Mouse (Mus musculus) CH12.LX (cell line): ENCODE measurements around the gene Kmt2a. TPM values are rescaled to one million over a fixed set of nuclear protein-coding genes. Genes with fewer than 3 reads are reported as not detected.
A peak's percentile ranks its signal among the peaks of the same experiment; 100 is the strongest.

Experiments used
- DNase-seq: peaks from one replicate; pipeline ENCODE4 v3.0.0-alpha.2; 2013; ENCODE audit errors: extremely low read depth
- H3K27ac ChIP-seq: 2 replicates; pipeline ENCODE4 v1.5.1; 2012; ENCODE audit warnings: low read depth, mild to moderate bottlenecking, control low read depth, moderate library complexity; ENCODE audit not compliant: insufficient read depth
- H3K27me3 ChIP-seq: replicated peaks from 2 replicates; pipeline ENCODE3; 2012; ENCODE audit warnings: inconsistent platforms
- H3K36me3 ChIP-seq, 2 experiments: replicated peaks in 1 of 2; 2 replicates each; pipeline versions ENCODE3 to v1.6.1; 2012; ENCODE audit warnings: inconsistent platforms in 1 of 2, low read length in 1 of 2, mild to moderate bottlenecking in 1 of 2, mixed read lengths in 1 of 2, moderate library complexity in 1 of 2; ENCODE audit not compliant: control insufficient read depth in 1 of 2, insufficient read depth in 1 of 2
- H3K4me1 ChIP-seq, 2 experiments: 2 replicates each; pipeline ENCODE4 v1.6.1; 2012; ENCODE audit warnings: inconsistent platforms in 1 of 2, moderate library complexity in 1 of 2; ENCODE audit not compliant: insufficient read depth in 2 of 2, control insufficient read depth in 1 of 2
- H3K4me2 ChIP-seq: 2 replicates; pipeline ENCODE4 v1.6.1; 2012; ENCODE audit warnings: low read depth, mild to moderate bottlenecking, control low read depth; ENCODE audit not compliant: poor library complexity, insufficient read depth, severe bottlenecking
- H3K4me3 ChIP-seq, 3 experiments: fragments of 150-350 bp in 1 of 3; sonication (generic) in 1 of 3; replicated peaks in 1 of 3; 2 replicates each; pipeline versions ENCODE3 to v1.5.1; 2011 to 2012; ENCODE audit warnings: low read depth in 2 of 3, low read length in 2 of 3, mild to moderate bottlenecking in 2 of 3, moderate library complexity in 2 of 3, control low read depth in 1 of 3, improper control_type of control experiment in 1 of 3, inconsistent platforms in 1 of 3, mixed read lengths in 1 of 3; ENCODE audit not compliant: poor library complexity in 1 of 3
- H3K79me2 ChIP-seq: replicated peaks from 2 replicates; pipeline ENCODE4 v1.6.1; 2012; ENCODE audit warnings: mild to moderate bottlenecking, moderate library complexity; ENCODE audit not compliant: control insufficient read depth, poor library complexity, insufficient read depth, severe bottlenecking; ENCODE audit errors: extremely low read depth
- H3K9ac ChIP-seq: 2 replicates; pipeline ENCODE4 v1.6.1; 2012; ENCODE audit warnings: low read depth, mild to moderate bottlenecking, control low read depth, moderate library complexity; ENCODE audit not compliant: insufficient read depth
- H3K9me3 ChIP-seq: replicated peaks from 2 replicates; pipeline ENCODE3; 2012; ENCODE audit warnings: low read length, inconsistent platforms, mixed read lengths
- BHLHE40 ChIP-seq: IDR thresholded peaks from 2 replicates; pipeline ENCODE4 v1.6.1; 2011; ENCODE audit warnings: mild to moderate bottlenecking, low read depth, low read length, improper control_type of control experiment
- CHD1 ChIP-seq: IDR thresholded peaks from 2 replicates; pipeline ENCODE4 v1.6.1; 2012; ENCODE audit warnings: low read depth, low read length, improper control_type of control experiment, inconsistent platforms
- CHD2 ChIP-seq: IDR thresholded peaks from 2 replicates; pipeline ENCODE4 v1.6.1; 2011; ENCODE audit warnings: low read length, improper control_type of control experiment
- CTCF ChIP-seq, 2 experiments: IDR thresholded peaks in 1 of 2; conservative IDR thresholded peaks in 1 of 2; 2 replicates each; pipeline ENCODE4 v1.5.1; 2011 to 2012; ENCODE audit warnings: low read depth in 2 of 2, low read length in 2 of 2, improper control_type of control experiment in 1 of 2, inconsistent platforms in 1 of 2, mild to moderate bottlenecking in 1 of 2, moderate library complexity in 1 of 2
- E2F4 ChIP-seq: IDR thresholded peaks from 2 replicates; pipeline ENCODE4 v1.6.1; 2011; ENCODE audit warnings: low read depth, low read length, improper control_type of control experiment; ENCODE audit not compliant: insufficient replicate concordance
- ELF1 ChIP-seq: IDR thresholded peaks from 2 replicates; pipeline ENCODE4 v1.6.1; 2014; ENCODE audit warnings: low read depth, mild to moderate bottlenecking, inconsistent platforms, low read length, improper control_type of control experiment
- EP300 ChIP-seq: IDR thresholded peaks from 2 replicates; pipeline ENCODE4 v1.6.1; 2011; ENCODE audit warnings: low read length, improper control_type of control experiment
- ETS1 ChIP-seq: conservative IDR thresholded peaks from 2 replicates; pipeline ENCODE4 v1.6.1; 2012; ENCODE audit warnings: low read depth, mild to moderate bottlenecking, inconsistent platforms, low read length, improper control_type of control experiment, moderate library complexity
- GABPA ChIP-seq: IDR thresholded peaks from 2 replicates; pipeline ENCODE4 v1.6.1; 2012; ENCODE audit warnings: low read depth, low read length, improper control_type of control experiment, inconsistent platforms; ENCODE audit not compliant: insufficient replicate concordance
- HCFC1 ChIP-seq: IDR thresholded peaks from 2 replicates; pipeline ENCODE4 v1.6.1; 2012; ENCODE audit warnings: low read depth, mild to moderate bottlenecking, inconsistent platforms, low read length, improper control_type of control experiment
- IRF4 ChIP-seq: IDR thresholded peaks from 2 replicates; pipeline ENCODE4 v1.6.1; 2014; ENCODE audit warnings: low read depth, mild to moderate bottlenecking, inconsistent platforms, low read length, improper control_type of control experiment
- JUN ChIP-seq: IDR thresholded peaks from 2 replicates; pipeline ENCODE4 v1.6.1; 2011; ENCODE audit warnings: low read depth, mild to moderate bottlenecking, low read length, improper control_type of control experiment, moderate library complexity; ENCODE audit not compliant: insufficient read depth
- JUND ChIP-seq: conservative IDR thresholded peaks from 2 replicates; pipeline ENCODE4 v1.6.1; 2011; ENCODE audit warnings: low read depth, low read length, improper control_type of control experiment
- KAT2A ChIP-seq: IDR thresholded peaks from 2 replicates; pipeline ENCODE4 v1.6.1; 2012; ENCODE audit warnings: low read length, improper control_type of control experiment, inconsistent platforms; ENCODE audit not compliant: insufficient replicate concordance
- MAFK ChIP-seq: IDR thresholded peaks from 2 replicates; pipeline ENCODE4 v1.6.1; 2011; ENCODE audit warnings: low read length, improper control_type of control experiment; ENCODE audit not compliant: insufficient replicate concordance
- MAX ChIP-seq: IDR thresholded peaks from 2 replicates; pipeline ENCODE4 v1.6.1; 2011; ENCODE audit warnings: low read length, improper control_type of control experiment
- MAZ ChIP-seq: IDR thresholded peaks from 2 replicates; pipeline ENCODE4 v1.6.1; 2012; ENCODE audit warnings: low read depth, mild to moderate bottlenecking, inconsistent platforms, low read length, improper control_type of control experiment, moderate library complexity
- MEF2A ChIP-seq: IDR thresholded peaks from 2 replicates; pipeline ENCODE4 v1.6.1; 2014; ENCODE audit warnings: low read depth, mild to moderate bottlenecking, inconsistent platforms, low read length, improper control_type of control experiment, borderline replicate concordance
- MXI1 ChIP-seq: IDR thresholded peaks from 2 replicates; pipeline ENCODE4 v1.6.1; 2011; ENCODE audit warnings: mild to moderate bottlenecking, low read depth, low read length, improper control_type of control experiment
- MYC ChIP-seq: IDR thresholded peaks from 2 replicates; pipeline ENCODE4 v1.6.1; 2011; ENCODE audit warnings: low read depth, mild to moderate bottlenecking, improper control_type of control experiment, low read length
- NELFE ChIP-seq: IDR thresholded peaks from 2 replicates; pipeline ENCODE4 v1.6.1; 2011; ENCODE audit warnings: low read depth, low read length, improper control_type of control experiment
- NRF1 ChIP-seq: IDR thresholded peaks from 2 replicates; pipeline ENCODE4 v1.6.1; 2014; ENCODE audit warnings: low read depth, mild to moderate bottlenecking, inconsistent platforms, low read length, improper control_type of control experiment, moderate library complexity
- PAX5 ChIP-seq: IDR thresholded peaks from 2 replicates; pipeline ENCODE4 v1.6.1; 2012; ENCODE audit warnings: low read length, inconsistent platforms, mixed read lengths
- POLR2A ChIP-seq: IDR thresholded peaks from 2 replicates; pipeline ENCODE4 v1.6.1; 2011; ENCODE audit warnings: low read depth, mild to moderate bottlenecking, improper control_type of control experiment, low read length
- POLR2AphosphoS2 ChIP-seq: IDR thresholded peaks from 2 replicates; pipeline ENCODE4 v1.6.1; 2011; ENCODE audit warnings: low read depth, low read length, improper control_type of control experiment
- RAD21 ChIP-seq: IDR thresholded peaks from 2 replicates; pipeline ENCODE4 v1.6.1; 2011; ENCODE audit warnings: low read depth, mild to moderate bottlenecking, low read length, improper control_type of control experiment, moderate library complexity
- RCOR1 ChIP-seq: conservative IDR thresholded peaks from 2 replicates; pipeline ENCODE4 v1.6.1; 2012; ENCODE audit warnings: low read depth, mild to moderate bottlenecking, inconsistent platforms, low read length, improper control_type of control experiment
- SIN3A ChIP-seq: IDR thresholded peaks from 2 replicates; pipeline ENCODE4 v1.6.1; 2012; ENCODE audit warnings: low read length, improper control_type of control experiment, inconsistent platforms
- SMC3 ChIP-seq: IDR thresholded peaks from 2 replicates; pipeline ENCODE4 v1.6.1; 2011; ENCODE audit warnings: low read depth, low read length, improper control_type of control experiment
- TBP ChIP-seq: conservative IDR thresholded peaks from 2 replicates; pipeline ENCODE4 v1.6.1; 2011; ENCODE audit warnings: low read depth, low read length, improper control_type of control experiment
- TCF12 ChIP-seq: IDR thresholded peaks from 2 replicates; pipeline ENCODE4 v1.6.1; 2014; ENCODE audit warnings: low read depth, mild to moderate bottlenecking, inconsistent platforms, low read length, improper control_type of control experiment
- UBTF ChIP-seq: IDR thresholded peaks from 2 replicates; pipeline ENCODE4 v1.6.1; 2012; ENCODE audit warnings: low read depth, mild to moderate bottlenecking, inconsistent platforms, low read length, improper control_type of control experiment, moderate library complexity
- USF1 ChIP-seq: IDR thresholded peaks from 2 replicates; pipeline ENCODE4 v1.6.1; 2014; ENCODE audit warnings: low read depth, mild to moderate bottlenecking, inconsistent platforms, low read length, improper control_type of control experiment
- USF2 ChIP-seq: conservative IDR thresholded peaks from 2 replicates; pipeline ENCODE4 v1.6.1; 2011; ENCODE audit warnings: low read depth, low read length, improper control_type of control experiment
- ZC3H11A ChIP-seq: IDR thresholded peaks from 2 replicates; pipeline ENCODE4 v1.6.1; 2012; ENCODE audit warnings: low read depth, mild to moderate bottlenecking, inconsistent platforms, low read length, improper control_type of control experiment
- ZKSCAN1 ChIP-seq: IDR thresholded peaks from 2 replicates; pipeline ENCODE4 v1.6.1; 2012; ENCODE audit warnings: low read depth, inconsistent platforms, low read length, improper control_type of control experiment, borderline replicate concordance
- ZMIZ1 ChIP-seq: IDR thresholded peaks from 2 replicates; pipeline ENCODE4 v1.6.1; 2012; ENCODE audit warnings: low read depth, mild to moderate bottlenecking, inconsistent platforms, low read length, improper control_type of control experiment
- ZNF384 ChIP-seq: IDR thresholded peaks from 2 replicates; pipeline ENCODE4 v1.6.1; 2012; ENCODE audit warnings: low read depth, low read length, improper control_type of control experiment, inconsistent platforms
- dilution Hi-C: fragments of 300-500 bp; cut with MboI; formaldehyde crosslinking; loops from 2 replicates; pipeline ENCODE4 v1.14.3; 2020; ENCODE audit warnings: low sequenced_read_pairs; ENCODE audit not compliant: extremely low pct_unique_long_range_greater_than_20kb, extremely low pct_ligation_motif_present
- in situ Hi-C: fragments of 300-500 bp; cut with MboI; formaldehyde crosslinking; loops from 3 replicates; pipeline ENCODE4 v1.14.3; 2019; ENCODE audit warnings: low sequenced_read_pairs, low pct_ligation_motif_present, low pct_unique_long_range_greater_than_20kb, mixed read lengths
- polyA plus RNA-seq: library from polyadenylated mRNA; unstranded; fragments of >175 nt; gene quantifications from 2 replicates; pipeline ENCODE4 v1.2.1, GENCODE M21; 2012; ENCODE audit warnings: low read depth; ENCODE audit not compliant: insufficient read length
- total RNA-seq, 2 experiments: library from RNA; depleted of rRNA; stranded (reverse); fragments of 300-350 nt in 1 of 2; fragments of >200 nt in 1 of 2; gene quantifications; 2 replicates each; pipeline ENCODE4 v1.2.3; 2012 to 2014

Gene Kmt2a
- total and polyA plus RNA-seq, 3 experiments, result 2.5 to 21.3 (median 7.2) TPM

DNA sequence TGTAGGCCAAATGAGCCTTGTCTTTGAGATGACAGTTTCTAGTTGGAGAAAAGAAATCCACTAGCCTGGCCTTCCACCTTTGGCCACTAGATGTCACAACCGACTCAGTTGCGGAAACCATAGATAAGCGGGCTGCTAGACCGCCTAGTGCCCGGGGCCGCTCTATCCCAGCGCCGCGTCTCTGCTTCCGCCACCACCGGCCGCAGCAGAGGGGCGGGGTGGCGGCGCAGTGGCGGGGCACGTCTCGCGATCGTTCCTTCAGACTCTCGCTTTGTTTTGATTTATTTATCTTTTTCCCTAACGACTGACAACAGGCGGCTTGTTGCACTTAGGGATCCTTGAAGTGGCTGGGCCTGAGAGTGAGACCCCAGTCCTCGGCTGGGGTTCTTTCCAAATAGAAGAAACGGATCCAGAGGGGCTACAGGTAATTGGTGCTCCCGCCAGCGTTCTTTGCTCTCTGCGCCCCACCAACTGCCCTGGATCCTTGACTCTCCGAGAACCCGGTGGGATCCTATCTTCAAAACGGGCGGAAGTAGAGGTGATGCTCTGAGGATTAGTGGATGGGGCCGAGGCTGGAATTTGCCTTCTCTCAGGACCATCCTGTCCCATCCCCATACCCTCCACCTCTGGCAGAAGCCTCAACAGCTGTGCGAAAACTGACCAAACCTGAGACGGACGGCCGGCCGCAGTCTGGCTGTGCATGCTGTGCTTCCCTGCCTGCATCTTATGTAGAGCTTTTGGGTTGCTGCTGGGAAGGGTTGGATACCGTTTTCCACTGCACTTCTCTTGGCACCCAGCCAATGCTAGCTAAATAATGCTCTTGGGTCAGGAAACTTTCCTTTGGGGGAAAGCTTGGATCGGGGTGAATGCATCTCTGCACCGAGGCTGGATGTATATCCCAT, 108.1 kb downstream of the Kmt2a start:
- peak overlapping the region; percentile 90 for H3K4me2 ChIP-seq
- H3K27me3 ChIP-seq, result no peaks in the 10 kb centered on the region
- peak overlapping the region; percentile 76 to 96 (median 91) for H3K4me3 ChIP-seq
- H3K9me3 ChIP-seq, result no peaks in the 10 kb centered on the region
- peak overlapping the region; percentile 96 for H3K9ac ChIP-seq
- in situ Hi-C loops (no loop called here), dilution Hi-C loops (no loop called here)
- peak; percentile 52; the same call in 1 of the 2 replicates for TF ChIP-seq NELFE
- TF ChIP-seq RAD21, result peak; percentile 38
- peak; percentile 88 for TF ChIP-seq MAZ
- TF ChIP-seq HCFC1, result peak; percentile 92
- TF ChIP-seq TBP, result peak; percentile 92
- TF ChIP-seq USF2, result no peak
- TF ChIP-seq SMC3, result peak; percentile 45
- no peak for TF ChIP-seq PAX5
- peak; percentile 73; the same call in 1 of the 2 replicates for TF ChIP-seq POLR2A
- no peak for TF ChIP-seq EP300
- TF ChIP-seq POLR2AphosphoS2, result no peak
- peak; percentile 99 for TF ChIP-seq CHD2
- TF ChIP-seq SIN3A, result peak; percentile 95
- TF ChIP-seq ZKSCAN1, result no peak
- no peak for TF ChIP-seq UBTF
- peak; percentile 91 for TF ChIP-seq GABPA
- TF ChIP-seq ZC3H11A, result no peak
- no peak for TF ChIP-seq E2F4
- TF ChIP-seq ZNF384, result no peak
- TF ChIP-seq USF1, result no peak
- TF ChIP-seq BHLHE40, result no peak; the same call in 1 of the 2 replicates
- peak; percentile 55 for TF ChIP-seq NRF1
- no peak for TF ChIP-seq RCOR1
- 0 out of 2 replicates have a peak, but pooled peaks have one; percentile 25 for TF ChIP-seq JUND
- TF ChIP-seq KAT2A, result peak; percentile 77; the same call in 1 of the 2 replicates
- TF ChIP-seq MXI1, result peak; percentile 83
- no peak for TF ChIP-seq MAFK
- peak; percentile 74 to 88 for TF ChIP-seq CTCF (conservative IDR thresholded peaks at IDR 0.05 in 1 of 2, IDR thresholded peaks at IDR 0.05 in 1 of 2; ENCODE audit: low read depth in 2 of 2, low read length in 2 of 2)
- no peak for TF ChIP-seq CHD1
- TF ChIP-seq JUN, result no peak
- TF ChIP-seq MYC, result no peak
- peak; percentile 86 for TF ChIP-seq MEF2A
- peak; percentile 80; the same call in 1 of the 2 replicates for TF ChIP-seq IRF4
- TF ChIP-seq ZMIZ1, result peak; percentile 41; the same call in 1 of the 2 replicates
- peak; percentile 57; the same call in 1 of the 2 replicates for TF ChIP-seq ETS1
- peak; percentile 36; the same call in 1 of the 2 replicates for TF ChIP-seq MAX
- TF ChIP-seq TCF12, result peak; percentile 89
- peak; percentile 95 for TF ChIP-seq ELF1
- DNase-seq, result peak; percentile 94
- peaks cover 9% of the 10 kb centered on the region for H3K79me2 ChIP-seq
- H3K4me1 ChIP-seq, result peaks cover 3 to 30% of the 10 kb centered on the region in 2 experiments
- H3K27ac ChIP-seq, result peak overlapping the region; percentile 91
- H3K36me3 ChIP-seq, result peaks cover 4 to 24% of the 10 kb centered on the region in 2 experiments
